Mouse (Mus musculus): Measurements from ENCODE around the gene Ipmk.

DNA sequence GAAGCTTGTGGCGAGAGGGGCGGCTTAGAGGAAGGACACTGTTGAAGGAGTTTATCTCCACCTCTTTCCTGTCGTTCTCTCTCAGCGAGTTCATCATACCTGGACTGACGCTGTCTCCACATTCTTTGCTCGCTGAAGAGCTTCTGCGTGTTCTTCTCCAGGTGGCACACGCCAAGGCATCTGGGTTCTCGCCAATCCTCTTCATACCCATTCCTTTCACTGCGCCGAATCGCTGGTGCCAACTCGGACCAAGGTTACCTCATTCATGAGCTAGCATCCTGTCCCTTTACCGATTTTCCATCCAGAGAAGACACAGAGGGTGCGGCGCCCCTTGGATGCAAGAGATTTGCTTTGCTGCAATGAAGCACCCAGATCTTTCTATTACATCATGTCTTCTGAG, 47.4 kb upstream of the Ipmk start:
- TF ChIP-seq CTCF (IDR thresholded peaks at IDR 0.05; ENCODE audit: borderline replicate concordance, extremely low read depth, insufficient read depth, insufficient read length) (no peak), POLR2A (IDR thresholded peaks at IDR 0.05; ENCODE audit: borderline replicate concordance, extremely low read depth, insufficient read depth, insufficient read length, poor library complexity, severe bottlenecking) (no peak)
